Mouse (Mus musculus) brain, embryonic 18.5 days (tissue): ENCODE measurements around the gene Atp8a1.

Source experiments
- DNase-seq: peaks from one replicate; pipeline ENCODE4 v3.0.0-alpha.2; 2012; ENCODE audit warnings: low read depth, low spot score

Gene Atp8a1

DNA sequence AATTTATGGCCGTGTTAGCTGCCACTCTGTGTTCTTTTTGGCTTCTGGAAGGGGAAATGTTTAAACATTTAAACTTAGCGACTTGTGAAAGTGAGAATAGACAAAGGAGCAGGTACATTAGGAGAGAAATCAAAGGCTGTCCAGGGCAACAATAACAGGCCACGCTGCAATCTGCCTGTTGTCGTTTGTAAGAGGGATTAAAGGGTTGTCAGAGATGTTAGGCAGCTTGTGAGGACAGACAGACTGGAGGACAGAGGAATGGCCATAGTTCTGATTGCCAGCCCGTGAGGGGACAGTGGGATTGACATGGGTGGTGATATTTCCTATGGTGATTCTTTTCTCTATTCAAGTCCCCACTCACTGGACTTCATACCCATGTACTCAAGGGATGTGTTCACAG lies 161.8 kb downstream of the Atp8a1 start:
- DNase-seq = no peak

DNA sequence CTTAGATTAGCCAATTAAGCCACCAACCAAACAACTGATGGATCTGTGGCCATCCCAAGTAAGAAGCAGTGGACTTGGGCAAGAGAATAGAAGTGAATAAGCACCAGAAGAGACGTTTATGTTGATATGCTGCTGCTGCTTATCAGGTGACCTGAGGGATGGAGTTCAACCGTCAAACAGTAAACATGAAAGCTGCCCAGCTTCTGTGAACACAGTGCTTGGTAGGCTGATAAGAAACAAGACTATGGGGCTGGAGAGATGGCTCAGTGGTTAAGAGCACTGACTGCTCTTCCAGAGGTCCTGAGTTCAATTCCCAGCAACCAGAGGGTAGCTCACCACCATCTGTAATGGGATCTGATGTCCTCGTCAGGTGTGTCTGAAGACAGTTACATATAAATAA lies 168.4 kb downstream of the Atp8a1 start:
- no peak for DNase-seq

DNA sequence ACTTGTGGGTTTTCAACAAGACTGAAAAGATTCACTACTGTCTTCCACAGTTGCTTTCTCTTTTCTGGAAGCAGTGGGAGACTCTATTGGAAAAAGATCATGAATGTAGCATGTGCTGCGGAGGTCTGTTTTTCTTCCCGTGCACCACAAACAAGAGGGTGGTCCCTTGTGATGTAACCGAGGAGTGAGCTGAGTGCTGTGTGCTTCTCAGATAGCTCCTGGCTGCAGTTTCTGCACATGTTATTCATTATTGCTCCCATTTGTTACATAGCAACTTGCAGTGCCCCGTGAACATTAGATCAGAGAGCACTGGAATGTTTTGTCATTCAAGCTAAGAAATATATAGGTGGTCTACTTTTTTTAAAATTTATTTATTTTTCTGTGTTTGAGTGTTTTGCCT lies 174.2 kb downstream of the Atp8a1 start:
- no peak for DNase-seq

DNA sequence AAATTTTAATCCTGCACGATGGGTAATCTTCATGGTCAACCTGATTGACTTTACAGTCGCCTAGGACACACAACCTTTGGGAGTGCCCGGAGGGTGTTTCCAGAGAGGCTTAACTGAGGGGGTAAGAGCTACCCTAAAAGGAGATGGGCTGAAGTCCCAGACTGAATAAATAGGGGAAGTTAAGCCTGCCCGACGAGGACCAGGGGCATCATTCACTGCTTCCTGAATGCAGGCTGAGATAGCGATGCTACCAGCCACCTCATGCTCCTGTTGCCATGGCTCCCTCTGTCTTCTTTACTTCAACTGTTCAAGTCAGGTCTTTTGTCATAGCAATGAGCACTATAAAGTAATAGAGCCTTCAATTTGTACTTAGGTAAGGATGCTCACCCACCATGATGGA lies 177.1 kb downstream of the Atp8a1 start:
- no peak for DNase-seq

DNA sequence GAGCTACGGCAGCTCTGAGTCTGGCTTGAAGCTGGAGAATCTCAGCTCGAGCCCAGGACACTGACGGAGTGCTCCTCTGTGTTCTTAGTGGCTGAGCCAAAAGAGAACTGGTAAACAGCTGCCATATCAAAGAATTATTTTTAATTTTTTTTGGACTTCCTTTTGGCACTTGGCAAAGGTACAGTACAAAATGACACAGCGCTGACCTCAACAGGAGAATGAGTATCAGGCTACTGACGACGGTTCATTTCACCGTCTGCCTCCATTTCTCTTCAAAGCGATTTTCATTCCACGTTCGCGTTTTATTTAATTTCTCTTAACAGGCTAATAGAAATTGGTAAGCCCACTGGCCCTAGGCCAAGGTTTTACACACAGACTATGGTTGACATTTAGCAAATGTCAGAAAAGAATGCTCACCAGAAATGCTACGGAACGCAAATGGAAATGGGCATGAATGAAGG lies 177.8 kb downstream of the Atp8a1 start:
- DNase-seq = no peak

DNA sequence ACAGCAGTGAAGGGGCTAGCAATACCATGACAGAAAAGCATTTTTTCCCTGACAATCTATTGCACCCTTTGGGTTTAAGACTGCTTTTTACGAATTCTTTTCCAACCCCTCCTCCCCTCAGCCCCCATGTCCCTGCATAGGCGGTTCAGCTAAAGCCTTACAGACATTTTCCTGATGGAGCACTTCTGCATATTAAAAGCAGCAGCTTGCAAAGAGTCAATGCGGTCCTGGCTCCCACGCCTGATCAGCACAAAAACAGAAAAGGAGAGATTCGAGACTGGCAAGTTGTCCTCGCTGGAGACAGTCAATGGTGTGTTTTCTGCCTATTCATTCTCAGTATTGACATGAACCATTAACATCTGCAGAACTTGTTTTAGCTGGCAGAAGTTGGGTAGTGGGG lies 184.5 kb downstream of the Atp8a1 start:
- no peak for DNase-seq

DNA sequence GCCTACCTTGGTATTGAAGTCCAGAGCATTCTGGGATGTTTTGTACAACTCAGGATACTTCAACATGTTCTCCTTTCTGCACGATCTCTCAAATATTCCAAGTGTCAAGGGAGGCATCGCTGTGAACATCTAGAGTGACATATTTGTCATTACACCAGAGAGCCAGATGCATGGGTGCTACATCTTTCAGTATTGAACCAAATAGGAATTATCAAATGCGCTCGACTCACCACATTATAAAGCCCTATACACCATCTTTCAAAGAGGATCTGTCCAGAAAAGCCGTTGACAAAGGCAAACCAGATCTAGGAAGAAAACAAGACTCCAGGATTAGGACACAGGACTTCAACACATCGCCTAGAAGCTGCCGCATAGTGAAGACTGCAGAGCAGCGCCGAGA lies 187.4 kb downstream of the Atp8a1 start:
- DNase-seq = no peak

DNA sequence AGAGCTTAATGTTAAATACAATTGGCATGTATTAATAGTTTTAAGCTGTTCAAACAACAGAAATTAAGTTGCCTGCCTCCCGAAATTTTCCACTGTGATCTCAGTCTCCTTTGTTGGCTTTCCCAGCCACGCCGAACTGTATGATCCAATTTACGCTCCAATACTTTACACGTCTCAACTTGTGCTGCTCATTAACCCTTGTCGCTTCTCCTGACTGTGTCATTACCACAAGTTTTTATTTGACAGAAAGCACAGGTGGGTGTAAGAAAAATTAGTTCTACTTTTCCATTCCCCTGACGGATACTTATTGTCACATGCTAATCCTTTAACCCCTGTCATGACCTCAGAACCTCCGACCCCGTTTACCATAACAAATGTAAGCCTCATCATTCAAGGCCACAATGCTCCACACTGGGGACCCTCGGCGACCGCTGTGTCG lies 190.4 kb downstream of the Atp8a1 start:
- DNase-seq = no peak

DNA sequence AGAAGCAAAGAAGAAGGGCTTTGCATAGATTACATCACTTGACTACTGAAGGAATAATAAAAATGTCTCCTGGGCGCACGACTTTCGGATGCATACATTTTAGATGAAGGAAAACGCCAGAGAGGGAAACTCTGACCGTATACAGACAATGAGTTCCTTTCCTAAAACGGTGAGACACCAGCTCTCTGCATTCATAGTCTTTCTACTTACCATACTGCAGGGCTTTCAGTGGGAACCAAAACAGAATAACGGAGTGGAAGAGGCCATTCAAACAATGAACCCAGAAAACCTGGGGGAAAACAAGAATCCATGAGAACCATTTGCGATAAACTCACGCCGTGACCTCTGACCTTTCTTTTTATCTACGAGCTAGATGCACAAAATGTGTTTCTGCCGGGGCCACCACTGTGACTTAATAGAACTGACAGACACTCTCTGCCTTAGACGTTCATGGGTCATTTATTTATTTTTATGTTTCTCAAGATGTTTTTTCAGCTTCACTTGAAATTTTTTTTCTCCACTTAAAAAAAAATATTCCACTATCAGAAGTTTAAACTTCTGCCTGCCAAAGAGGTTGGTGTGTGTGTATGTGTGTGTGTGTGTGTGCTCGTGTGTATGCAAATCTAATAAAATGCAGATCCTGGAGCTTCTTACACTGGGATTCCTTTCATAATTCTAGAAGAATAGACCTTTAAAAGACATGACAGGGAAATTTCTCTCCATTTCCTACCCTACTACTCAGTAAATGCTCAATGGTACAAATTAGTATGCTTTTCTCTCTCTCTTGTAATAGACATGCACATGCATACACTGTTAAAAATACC lies 191.3 kb downstream of the Atp8a1 start:
- DNase-seq = no peak

DNA sequence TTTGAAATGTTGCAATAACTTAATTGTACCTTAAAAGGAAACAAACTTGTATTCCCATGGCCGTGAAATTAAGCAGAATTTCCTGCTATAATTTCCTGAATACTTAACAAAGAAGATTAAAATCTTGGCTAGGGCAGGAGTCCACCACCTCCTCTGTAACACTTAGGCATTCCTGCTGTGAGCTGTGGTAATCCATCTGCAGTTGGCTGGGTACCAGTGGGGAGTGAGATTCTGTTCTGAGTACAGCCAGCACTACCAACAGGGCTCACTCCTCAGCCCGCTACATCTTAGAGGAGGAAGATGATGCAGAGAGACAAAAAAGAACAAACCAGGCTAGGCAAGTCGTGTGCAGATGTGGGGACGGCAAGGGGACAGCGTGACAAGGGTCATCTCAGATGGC lies 192.7 kb downstream of the Atp8a1 start:
- no peak for DNase-seq

DNA sequence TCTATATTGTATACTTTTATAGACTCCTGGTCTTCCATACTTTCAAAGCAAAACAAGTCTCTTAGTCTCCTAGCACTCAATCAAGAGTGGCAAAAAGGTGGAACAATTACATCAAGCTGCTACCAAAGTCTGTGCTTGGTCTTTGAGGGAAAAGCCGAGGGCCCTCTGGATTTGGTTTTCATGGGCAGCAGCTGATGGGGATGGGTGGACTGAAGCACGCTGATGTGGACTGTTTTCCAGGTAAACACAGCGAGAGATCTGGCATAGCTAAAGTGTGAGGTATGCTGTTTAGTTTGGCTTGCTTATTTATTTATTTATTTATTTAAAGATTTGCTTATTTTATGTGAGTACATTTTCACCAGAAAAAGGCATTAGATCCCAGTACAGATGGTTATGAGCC lies 193.7 kb downstream of the Atp8a1 start:
- DNase-seq = no peak

DNA sequence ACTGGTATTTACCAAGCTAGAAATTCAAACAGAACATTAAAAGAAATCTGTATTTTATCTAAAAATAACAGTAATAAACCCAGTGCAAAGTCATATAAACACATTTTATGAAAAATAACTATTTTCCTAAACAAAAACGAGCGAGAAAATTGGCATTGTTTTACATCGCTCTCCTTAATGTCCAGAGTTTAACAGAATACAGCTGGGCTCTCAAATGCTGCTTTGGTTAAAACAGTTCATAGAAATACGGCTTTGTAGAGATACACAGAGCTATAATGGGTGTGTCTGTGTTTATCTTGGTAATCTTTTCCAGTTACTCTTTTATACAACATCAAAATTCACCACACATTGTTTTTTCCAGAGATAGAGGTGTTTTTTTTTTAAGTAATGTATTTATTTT lies 194.8 kb downstream of the Atp8a1 start:
- DNase-seq = no peak

DNA sequence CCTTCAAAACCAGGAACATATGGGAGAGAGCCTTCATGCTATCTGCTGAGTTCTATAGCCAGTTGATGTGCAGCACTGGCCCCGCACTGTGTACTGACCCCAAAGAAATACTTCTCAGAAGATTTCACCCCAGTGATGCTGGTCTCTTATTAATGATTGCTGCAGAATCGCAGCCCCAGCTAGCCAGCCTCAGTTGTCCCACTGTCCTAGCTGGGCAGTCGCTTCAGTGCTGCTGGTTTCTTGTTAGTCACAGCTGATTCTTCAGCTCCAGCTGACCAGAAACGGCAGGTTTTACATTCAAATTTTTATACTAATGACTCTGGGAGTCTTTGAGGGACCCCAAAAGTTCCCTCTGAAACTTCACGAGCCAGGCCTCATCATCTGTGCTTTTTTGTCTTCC lies 197.2 kb downstream of the Atp8a1 start:
- no peak for DNase-seq

DNA sequence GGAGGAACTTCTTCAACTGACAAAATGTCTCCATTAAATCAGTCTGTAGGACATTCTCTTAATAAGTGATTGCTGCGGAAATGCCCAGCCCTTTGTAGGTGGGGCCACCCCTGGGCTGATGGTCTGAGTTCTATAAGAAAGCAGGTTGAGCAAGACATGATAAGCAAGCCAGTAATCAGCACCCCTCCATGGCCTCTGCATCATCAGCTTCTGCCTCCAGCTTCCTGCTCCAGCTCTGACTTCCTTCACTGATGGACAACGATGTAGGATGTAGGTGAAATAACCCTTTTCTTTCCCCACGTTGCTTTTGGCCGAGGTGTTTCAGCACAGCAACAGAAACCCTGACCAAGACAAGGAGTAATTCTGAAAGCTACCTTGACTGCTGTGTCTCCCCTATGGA lies 198.1 kb downstream of the Atp8a1 start:
- DNase-seq = no peak

DNA sequence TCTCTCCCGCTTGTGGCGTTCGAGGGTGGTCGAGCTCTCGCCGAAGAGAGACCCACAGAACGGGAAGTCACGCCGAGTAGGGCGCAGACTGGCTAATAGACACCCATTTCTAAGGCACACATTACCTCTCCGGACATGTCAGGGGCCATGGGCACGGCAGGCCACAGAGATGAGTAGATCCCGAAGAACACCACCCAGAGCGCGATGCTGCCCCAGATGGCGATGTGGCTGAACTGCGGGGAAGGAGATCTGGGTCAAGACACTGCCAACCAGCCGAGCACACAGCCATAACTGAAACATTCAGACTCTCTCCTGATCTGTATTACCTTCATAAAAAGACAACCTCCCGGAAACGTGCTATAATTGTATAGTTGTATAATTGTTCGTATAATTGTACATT lies 199.7 kb downstream of the Atp8a1 start:
- DNase-seq = no peak

DNA sequence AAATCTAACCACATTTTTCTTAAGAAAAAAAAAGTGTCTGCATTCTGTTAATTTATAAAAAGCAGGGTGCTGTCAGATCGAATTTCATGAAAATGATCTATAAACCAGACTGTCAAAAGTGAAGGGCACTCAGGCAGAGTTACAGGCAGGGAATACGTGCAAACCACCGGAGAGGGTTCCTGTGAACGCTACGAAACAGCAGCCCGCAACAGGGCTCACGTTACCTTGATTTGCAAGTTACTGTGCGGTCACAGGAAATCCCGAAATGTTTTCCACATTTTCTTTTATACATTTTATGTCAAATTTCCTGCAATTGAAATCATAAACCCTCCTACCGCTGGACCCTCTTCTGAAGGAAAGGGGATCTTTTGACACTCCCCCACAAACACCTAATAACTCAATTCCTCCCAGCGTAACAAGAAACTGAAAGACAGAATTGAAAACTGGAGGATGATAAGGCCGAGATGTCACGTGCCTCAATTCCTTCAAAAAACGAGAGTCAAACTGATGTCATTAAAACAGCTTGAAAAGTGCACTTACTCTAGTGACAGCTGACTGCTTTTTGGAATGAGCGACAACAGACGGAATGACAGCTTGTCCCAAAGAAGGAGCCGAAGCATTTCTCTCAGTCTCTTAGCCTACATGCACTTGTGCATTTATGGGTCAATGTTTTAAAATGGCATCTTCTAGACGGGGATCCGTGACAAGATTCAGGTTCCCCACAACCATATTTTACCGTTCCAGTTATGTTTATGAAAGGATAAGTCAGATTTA lies 200.3 kb downstream of the Atp8a1 start:
- DNase-seq = no peak

DNA sequence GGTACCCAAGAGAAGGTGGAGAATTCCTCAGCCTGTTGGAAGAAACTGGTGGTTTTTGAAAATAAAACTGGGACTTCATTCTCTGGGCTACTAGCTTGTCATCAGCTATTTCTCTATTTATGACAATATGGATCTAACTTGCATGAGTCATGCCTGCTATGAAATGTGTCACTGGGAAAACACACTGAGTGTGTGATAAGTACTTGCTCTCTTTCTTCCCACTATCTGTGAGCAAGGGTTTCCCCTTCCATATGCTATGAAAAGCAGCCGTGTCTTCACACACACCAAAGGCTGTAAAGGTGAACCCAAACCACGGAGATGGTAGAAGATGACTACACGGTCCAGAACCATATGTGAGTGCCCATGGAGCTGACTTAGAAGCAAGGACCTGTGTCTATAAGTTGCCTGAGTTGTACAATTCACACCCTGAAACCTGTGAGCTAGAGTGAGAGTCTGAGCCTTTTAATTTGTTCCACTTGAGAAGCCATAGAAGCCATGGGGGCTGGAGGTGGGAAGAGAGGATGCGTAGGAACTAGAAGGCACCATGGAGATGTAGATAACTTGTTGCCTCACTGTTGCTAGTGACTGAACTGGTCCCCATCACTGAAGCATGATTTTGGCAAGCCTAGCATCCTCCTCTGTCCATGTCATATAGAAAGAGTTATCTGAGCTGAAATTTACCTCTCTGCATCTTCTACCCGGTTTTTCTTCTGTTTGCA lies 203.5 kb downstream of the Atp8a1 start:
- DNase-seq = no peak

DNA sequence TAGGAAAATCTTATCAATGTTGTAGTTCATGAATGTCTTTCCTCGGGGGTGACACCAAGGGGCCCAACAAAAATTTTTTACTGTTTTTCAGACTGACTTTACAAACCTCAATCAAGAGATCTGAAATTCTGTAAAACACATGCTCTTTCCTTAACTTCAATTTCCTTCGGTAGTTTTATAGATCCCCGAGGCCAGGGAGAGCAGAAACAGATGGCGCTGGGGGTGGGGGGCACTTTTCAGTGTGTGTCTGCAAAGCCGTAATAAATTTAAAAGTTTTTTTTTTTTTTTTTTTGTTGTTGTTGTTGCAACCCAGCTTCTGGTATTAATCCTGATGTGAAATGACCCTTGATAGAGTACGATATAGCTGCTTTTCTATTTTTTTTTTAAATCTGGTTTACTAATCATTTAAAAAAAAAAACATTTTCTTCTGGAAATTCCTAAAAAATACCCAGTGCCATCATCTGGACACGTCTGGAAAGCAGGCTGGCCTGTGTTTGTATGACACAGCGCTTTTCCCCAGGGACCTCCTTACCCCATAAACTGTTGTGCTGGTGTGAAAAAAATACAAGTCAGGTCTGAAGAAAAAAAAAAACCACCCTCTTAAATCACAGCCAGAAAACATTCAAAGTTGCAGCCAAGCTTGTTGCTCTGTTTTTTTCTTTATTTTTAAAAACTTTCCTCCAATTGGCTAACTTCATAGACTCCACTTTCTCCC lies 205.7 kb downstream of the Atp8a1 start:
- no peak for DNase-seq

DNA sequence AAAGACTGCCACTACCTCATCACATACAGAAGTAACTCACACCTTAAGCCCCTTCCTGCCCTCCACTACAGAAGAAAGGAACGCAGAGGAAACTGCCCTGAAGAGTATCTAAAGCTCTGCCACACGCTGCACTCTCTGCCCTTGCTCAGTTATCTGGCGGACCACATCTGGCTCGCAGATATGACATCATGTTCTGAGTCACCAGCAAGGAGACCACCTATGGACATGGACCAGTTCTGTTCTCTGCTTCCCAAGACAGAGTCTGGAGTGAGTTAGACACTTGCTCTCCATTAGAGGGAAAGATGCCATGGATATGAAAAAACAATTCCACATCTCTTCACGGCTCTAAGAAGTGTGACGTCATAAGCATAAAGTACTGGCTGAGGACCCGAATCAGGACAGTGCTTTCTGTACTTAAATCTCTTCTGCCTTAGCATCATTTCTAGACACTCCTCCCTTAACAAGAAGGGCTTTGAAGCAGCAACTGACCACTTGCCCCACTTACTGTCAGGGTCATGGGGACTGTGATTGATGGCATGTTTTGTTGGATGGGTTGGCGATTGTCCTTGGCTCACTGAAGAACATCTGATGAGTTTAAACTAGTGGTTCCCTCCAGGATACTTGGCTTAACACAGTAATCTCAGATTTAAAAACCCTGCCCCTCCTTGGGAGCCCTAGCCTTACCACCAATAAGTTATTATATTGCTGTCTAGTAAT lies 206.5 kb downstream of the Atp8a1 start:
- no peak for DNase-seq

DNA sequence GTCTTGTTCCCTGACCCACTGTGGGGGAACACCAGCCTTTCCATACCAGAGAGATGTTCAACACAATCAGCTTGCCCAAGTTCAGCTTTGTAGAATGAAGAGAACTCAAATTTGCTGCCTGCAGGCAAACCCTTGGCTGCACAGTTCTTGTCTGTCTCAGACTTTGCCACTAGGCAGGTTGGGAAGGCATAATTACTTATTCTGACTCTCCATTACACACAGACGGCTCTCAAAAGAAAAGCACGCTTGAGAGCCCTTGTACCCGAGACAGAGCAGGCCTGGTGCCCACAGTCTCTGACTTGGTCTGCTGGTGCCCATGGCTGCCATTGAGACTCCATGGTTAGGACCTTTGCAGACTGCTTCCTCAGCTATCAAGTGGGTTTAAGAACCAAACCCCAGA lies 212.9 kb downstream of the Atp8a1 start:
- no peak for DNase-seq

DNA sequence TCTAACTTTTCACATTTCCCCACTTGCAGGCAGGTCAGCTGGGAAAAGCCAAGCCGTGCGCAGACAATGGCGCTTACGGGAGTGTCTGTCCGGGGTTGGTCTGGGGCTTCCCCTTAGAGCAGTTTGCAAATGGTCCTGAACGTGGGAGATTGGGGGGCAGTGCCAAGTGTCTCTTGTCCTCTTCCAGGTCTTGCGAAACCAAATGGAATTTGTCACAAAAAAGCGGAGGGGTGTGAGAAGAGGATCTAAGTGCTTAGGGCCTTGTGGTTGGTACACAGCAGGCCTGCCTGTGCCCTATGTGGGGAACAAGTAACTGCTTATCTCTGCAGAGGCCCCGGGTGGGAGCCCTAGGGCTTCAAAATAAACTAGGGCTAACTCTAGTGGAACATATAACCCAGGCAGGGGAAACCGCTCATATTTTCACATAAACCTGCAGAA lies 213.4 kb downstream of the Atp8a1 start:
- DNase-seq = no peak
